Mouse (Mus musculus) large intestine, adult 2 months (tissue): ENCODE results near the gene Olfr1228. TPM values are rescaled to one million over a fixed set of nuclear protein-coding genes. Genes with fewer than 3 reads are reported as not detected.

Experiments used
- DNase-seq: peaks from one replicate; pipeline ENCODE4 v3.0.0-alpha.2; 2012; ENCODE audit warnings: low read depth, low spot score
- WGBS: fragments of 180-500 bp; shearing (Covaris S2); methylation state at CpG from one replicate; pipeline ENCODE4 v1.1.7; 2018; 5-methylcytosine and 5-hydroxymethylcytosine counted together
- polyA plus RNA-seq: library from polyadenylated mRNA; depleted of rRNA; stranded (reverse); fragments of >200 nt; gene quantifications from 2 replicates; pipeline ENCODE4 v1.2.3, GENCODE M21; 2012; rRNA removed

Olfr1228 gene
- not detected in 2 replicates for polyA plus RNA-seq

DNA sequence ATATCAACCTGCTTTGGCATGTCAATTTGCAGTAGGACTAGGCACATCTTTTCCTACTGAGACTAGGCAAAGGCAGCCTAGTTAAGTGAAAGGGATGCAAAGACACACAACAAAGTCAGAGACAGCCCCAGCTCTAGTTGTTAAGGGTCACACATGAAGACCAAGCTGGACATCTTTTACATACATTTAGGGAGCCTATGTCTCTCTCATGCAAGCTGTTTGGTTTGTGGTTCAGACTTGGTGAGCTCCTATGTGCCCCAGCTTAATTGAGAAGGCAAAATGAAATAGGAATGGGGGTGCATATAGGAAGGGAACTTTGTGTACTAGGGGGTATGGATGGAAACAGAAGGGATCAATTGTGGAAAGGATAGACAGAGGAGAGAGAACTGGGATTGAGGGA, at the start of gene Olfr1228:
TSS of gene Olfr1228 (minus strand) at position 101 of the 400 bp plus-strand sequence.
- DNase-seq = no peak

DNA sequence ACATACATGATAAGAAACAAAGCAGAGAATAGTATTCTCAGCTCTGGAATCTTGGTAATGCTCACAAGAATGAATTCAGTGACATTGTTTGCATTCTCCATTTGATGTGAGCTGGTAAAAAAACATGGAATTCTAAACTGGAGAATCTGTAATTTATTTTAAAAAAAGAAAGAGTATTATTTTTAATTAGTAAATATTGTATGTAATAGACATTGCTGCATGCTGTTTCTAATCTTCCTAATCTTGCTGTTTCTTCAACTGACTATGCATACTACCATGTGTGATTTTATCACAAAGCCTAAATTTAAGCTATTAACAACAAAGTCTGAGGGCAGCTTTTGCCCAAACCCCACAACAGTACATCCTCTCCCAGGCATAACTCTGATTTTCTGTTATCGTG, 43.3 kb upstream of the Olfr1228 start, which contains the start of gene Olfr1230:
TSS of gene Olfr1230 (minus strand) at position 101 of the 400 bp plus-strand sequence.
- WGBS = 82% methylated on average over 1 of the region's 1 CpGs
- DNase-seq = no peak

DNA sequence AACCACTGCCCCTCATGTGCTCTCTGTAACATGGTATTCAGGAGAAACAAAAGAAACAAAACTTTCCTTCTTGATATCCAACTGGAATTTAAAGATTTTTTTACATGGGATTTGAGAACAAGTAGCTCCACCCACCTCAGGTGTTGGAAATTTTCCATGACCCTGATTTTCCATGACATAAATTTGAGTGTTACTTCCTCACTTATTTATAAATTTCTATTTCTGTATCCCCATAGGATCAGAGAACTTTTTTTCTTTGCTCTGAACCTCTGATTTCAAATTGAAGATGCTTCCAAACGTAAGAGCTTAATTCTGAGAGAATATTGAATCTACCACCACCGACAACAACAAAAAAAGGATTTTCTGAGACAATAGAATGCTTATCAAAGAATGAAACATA, 34.1 kb upstream of the Olfr1228 start, which contains the start of gene Olfr1229:
TSS of gene Olfr1229 (minus strand) at position 101 of the 400 bp plus-strand sequence.
- WGBS = 68% methylated on average over 2 of the region's 2 CpGs
- DNase-seq = no peak

DNA sequence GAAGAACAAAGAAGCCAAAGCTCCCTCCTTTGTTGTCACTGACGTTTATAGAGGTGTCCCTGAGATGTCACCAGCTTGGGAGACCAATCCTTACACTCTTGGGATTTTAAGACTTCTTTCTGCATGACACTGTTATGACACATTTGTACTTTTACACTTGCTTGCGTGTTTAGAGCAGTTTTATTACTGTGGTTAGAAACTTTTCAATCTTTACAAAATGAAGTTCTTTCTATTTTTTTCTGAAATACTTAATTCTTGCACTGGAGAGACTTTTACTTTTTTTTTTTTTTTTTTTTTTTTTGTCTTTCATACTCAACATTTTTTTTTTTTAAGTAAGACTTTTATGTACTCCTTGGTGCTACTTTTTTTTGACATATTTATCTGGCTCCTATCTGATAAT, 53.9 kb downstream of the Olfr1228 start, which contains the start of gene Olfr1226:
TSS of gene Olfr1226 (minus strand) at position 101 of the 400 bp plus-strand sequence.
- WGBS = 53% methylated on average over 2 of the region's 2 CpGs
- no peak for DNase-seq

Other genes with a start within 250 kb of the Olfr1228 start
- not detected in 2 replicates for gene Olfr1215, start 247.1 kb downstream of the Olfr1228 start, polyA plus RNA-seq
- not detected in 2 replicates for gene Olfr1216, start 235.7 kb downstream of the Olfr1228 start, polyA plus RNA-seq
- gene Olfr1217, start 222.0 kb downstream of the Olfr1228 start, polyA plus RNA-seq = not detected in 2 replicates
- not detected in 2 replicates for gene Olfr1218, start 192.9 kb downstream of the Olfr1228 start, polyA plus RNA-seq
- gene Olfr1219, start 170.5 kb downstream of the Olfr1228 start, polyA plus RNA-seq = not detected in 2 replicates
- gene Olfr1220, start 147.2 kb downstream of the Olfr1228 start, polyA plus RNA-seq = not detected in 2 replicates
- gene Olfr1221, start 136.8 kb downstream of the Olfr1228 start, polyA plus RNA-seq = not detected in 2 replicates
- gene Olfr1222, start 121.0 kb downstream of the Olfr1228 start, polyA plus RNA-seq = not detected in 2 replicates
- not detected in 2 replicates for gene Olfr1223, start 102.5 kb downstream of the Olfr1228 start, polyA plus RNA-seq
- not detected in 2 replicates for gene Olfr1224-ps1, start 90.0 kb downstream of the Olfr1228 start, polyA plus RNA-seq
- gene Olfr1225, start 79.4 kb downstream of the Olfr1228 start, polyA plus RNA-seq = not detected in 2 replicates
- gene Olfr1226, start 54.0 kb downstream of the Olfr1228 start, polyA plus RNA-seq = not detected in 2 replicates
- not detected in 2 replicates for gene Olfr1229, start 34.0 kb upstream of the Olfr1228 start, polyA plus RNA-seq
- not detected in 2 replicates for gene Olfr1230, start 43.2 kb upstream of the Olfr1228 start, polyA plus RNA-seq
- not detected in 2 replicates for gene Olfr1231, start 53.0 kb upstream of the Olfr1228 start, polyA plus RNA-seq
- not detected in 2 replicates for gene Olfr1232, start 75.6 kb upstream of the Olfr1228 start, polyA plus RNA-seq
- not detected in 2 replicates for gene Olfr1233, start 88.3 kb upstream of the Olfr1228 start, polyA plus RNA-seq
- not detected in 2 replicates for gene Olfr1234, start 110.8 kb upstream of the Olfr1228 start, polyA plus RNA-seq
- not detected in 2 replicates for gene Olfr1238, start 155.6 kb upstream of the Olfr1228 start, polyA plus RNA-seq
- not detected in 2 replicates for gene Olfr1239, start 166.3 kb upstream of the Olfr1228 start, polyA plus RNA-seq
- gene Olfr1240, start 188.9 kb upstream of the Olfr1228 start, polyA plus RNA-seq = not detected in 2 replicates
- gene Olfr1241, start 233.1 kb upstream of the Olfr1228 start, polyA plus RNA-seq = not detected in 2 replicates
- gene Olfr1242, start 244.3 kb upstream of the Olfr1228 start, polyA plus RNA-seq = not detected in 2 replicates